Mouse (Mus musculus) kidney, adult 2 months (tissue): ENCODE data around the gene Rnf187.

Source experiments
- CTCF ChIP-seq: fragments of 200-500 bp; conservative IDR thresholded peaks from 2 replicates; pipeline ENCODE4 v1.5.1; 2011; ENCODE audit warnings: low read depth, mild to moderate bottlenecking, control low read depth, low read length, moderate library complexity, mixed read lengths; ENCODE audit not compliant: insufficient read depth, insufficient read length
- POLR2A ChIP-seq: fragments of 200-500 bp; IDR thresholded peaks from one replicate; pipeline ENCODE4 v1.6.1; 2011; ENCODE audit warnings: low read depth, low read length, control low read depth

GRCm38 (mm10) chr11:58977607-58978026 is 38.9 kb upstream of the Rnf187 start:
- TF ChIP-seq CTCF, result no peak
- TF ChIP-seq POLR2A, result no peak
